Mouse (Mus musculus): ENCODE data around the gene Veph1.
"Not testable (repeated sequence)": the region's sequence is repeated elsewhere in the genome, so short reads cannot be mapped to it uniquely, and the experiment has no call there.

Veph1 gene

GRCm38 (mm10) chr3:66296545-66296944 is at the start of gene Veph1:
TSS of gene Veph1 (minus strand) at chr3:66296837.
- DNase-seq, result no peak

- DNase-seq, result no peak
Measured at GRCm38 (mm10) chr3:66340742-66341141, 44.1 kb upstream of the Veph1 start.

- DNase-seq, result no peak
Measured at GRCm38 (mm10) chr3:66332401-66332729, 35.7 kb upstream of the Veph1 start.

DNA sequence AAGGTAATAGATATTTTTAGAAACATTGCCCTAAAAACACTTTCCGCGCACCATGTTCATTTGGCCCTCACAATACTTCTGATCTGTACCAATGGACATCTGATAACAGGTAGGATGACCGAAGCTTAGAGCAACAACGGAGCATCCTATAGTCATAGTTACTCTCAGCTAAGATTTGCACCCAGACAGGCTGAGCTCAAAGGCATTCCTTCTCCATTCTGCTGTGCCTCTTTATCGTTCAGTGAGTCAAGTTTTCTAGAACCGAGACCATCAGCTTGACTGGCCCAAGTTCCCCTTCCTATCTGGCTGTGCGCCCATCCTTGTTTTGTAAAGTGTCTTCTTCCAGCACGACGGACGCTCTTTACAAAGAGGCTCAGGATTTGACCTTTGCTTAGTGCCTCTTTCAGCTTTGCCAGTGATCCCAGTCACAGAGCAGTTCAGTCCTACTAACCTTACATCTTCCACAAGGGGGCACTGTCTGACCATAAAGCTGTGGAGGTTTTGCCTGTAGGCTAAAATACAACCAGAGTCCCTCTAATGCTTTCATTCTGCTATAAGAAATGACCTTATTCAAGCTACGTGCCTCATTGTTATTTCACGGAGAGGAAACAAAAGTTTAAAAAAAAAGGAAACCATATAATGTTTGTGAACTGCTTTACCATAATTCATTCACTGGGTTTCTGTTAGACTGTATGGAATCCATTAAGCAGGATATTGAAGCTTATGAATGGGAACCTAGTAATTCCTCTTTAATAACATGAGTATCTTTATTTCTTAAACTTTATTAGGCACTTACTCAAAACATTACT is 35.2 kb upstream of the Veph1 start:
- DNase-seq, result peak; percentile 37

GRCm38 (mm10) chr3:66330896-66331579 is 34.4 kb upstream of the Veph1 start:
- no peak for DNase-seq

- no peak for DNase-seq
Measured at GRCm38 (mm10) chr3:66325962-66326834, 29.6 kb upstream of the Veph1 start.

- peak; percentile 5 for DNase-seq
Measured at GRCm38 (mm10) chr3:66325486-66325951, 28.9 kb upstream of the Veph1 start.

- DNase-seq, result no peak
Measured at GRCm38 (mm10) chr3:66314793-66315715, 18.4 kb upstream of the Veph1 start.

- DNase-seq, result no peak
Measured at GRCm38 (mm10) chr3:66310586-66310985, 13.9 kb upstream of the Veph1 start.

- DNase-seq, result no peak
Measured at GRCm38 (mm10) chr3:66309531-66309930, 12.9 kb upstream of the Veph1 start.

DNA sequence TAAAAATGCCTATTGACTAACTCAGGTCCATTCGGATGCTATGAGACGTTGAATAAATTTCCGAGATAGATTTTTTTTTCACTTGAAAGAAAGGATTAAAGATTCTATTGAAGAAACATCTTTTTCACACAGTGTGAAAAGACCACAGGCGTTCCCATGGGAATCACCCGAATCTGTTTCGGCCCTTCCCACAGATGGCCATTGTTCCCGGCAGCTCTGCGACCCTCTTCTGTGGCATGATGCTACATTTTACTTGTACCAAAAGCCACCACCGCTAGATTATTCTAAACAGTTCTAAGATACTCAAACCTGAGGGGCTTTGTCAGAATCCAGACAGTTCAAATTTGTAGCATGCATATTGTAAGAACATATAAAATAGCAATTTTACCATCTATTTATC is 1.4 kb downstream of the Veph1 start:
- no peak for DNase-seq

GRCm38 (mm10) chr3:66294729-66295128 is 1.9 kb downstream of the Veph1 start:
- no peak for DNase-seq

- DNase-seq, result no peak
Measured at GRCm38 (mm10) chr3:66292356-66292946, 4.2 kb downstream of the Veph1 start.

DNA sequence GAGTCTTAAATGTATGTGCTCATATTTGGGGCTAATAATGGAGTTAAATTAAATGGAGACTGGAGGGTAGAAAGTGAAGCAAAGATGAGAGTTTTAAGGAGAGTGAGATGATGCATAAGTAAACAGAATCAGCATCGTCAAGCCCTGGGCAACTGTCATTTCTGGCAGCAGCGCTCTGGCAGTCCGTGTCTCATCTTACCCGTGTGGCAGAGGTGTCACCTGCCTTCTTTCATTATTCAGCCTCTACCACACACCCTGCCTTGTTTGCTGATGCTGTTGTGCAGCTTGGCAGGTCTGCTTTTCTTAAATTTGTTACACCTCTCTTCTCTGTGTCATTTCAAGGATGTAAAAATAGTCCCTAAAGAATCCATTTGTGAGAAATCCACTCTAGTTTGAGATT is 33.4 kb downstream of the Veph1 start:
- no peak for DNase-seq

DNA sequence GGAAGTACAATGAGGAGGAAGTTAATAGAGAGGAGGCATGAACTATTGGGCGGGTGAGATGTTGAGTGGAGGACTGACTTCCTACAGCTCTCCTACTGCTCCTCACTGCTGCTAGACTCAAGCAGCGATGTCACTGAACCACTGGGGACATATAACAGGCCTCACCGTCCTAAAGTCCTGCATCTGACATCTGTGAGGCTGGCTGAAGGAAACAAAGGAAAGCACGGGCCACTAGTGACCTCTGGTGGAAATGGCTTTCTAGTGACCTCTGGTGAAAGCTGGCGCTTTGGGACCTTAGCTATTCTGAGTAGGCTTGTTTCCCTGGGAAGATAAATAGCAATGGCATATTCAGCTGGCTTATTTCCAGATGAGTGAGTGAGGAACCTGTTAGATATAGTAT is 34.3 kb downstream of the Veph1 start:
- no peak for DNase-seq

- DNase-seq, result no peak
Measured at GRCm38 (mm10) chr3:66254504-66255105, 42.0 kb downstream of the Veph1 start.

DNA sequence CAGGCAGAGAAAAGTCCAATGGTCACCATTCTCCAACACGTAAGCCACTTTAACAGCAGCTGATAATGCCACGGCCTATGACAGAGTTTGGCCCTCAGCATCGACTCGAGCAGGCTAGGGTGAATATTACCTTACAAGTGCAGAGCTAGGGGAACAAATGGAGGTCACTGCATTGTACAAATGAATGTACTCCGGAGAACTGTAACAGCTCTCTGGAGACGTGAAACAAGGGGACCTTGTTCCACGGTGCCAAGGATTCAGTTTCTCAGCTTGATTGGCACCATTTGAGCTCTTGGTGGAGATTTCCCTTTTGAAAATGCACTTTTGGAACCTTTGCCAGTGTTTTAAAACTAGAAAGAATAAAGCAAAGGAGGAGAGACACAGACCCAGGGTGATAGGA is 44.8 kb downstream of the Veph1 start:
- DNase-seq, result no peak

DNA sequence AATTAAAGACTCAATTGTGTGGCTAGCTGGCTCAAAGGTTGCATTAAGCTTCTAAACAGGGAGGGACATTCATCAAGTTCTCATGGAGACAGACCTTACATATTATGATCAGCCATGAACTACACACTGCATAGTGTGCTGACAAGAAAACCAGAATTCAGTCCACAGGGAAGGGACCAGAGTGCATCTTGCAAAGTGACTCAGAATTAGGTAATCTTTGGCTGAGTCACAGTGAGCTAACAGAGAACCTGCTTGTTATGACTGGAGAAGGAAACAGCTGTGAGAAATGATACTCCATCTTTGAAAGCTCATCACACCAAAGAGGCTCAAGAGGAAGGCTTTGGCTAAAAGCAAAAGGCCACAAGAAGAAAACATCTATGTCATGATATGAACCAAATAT is 56.2 kb downstream of the Veph1 start:
- no peak for DNase-seq

GRCm38 (mm10) chr3:66236234-66236871 is 60.3 kb downstream of the Veph1 start:
- DNase-seq, result not testable (repeated sequence)

- no peak for DNase-seq
Measured at GRCm38 (mm10) chr3:66224931-66225537, 71.6 kb downstream of the Veph1 start.

- DNase-seq, result no peak
Measured at GRCm38 (mm10) chr3:66221243-66221611, 75.4 kb downstream of the Veph1 start.

All from layer of hippocampus, adult 9-11 months (tissue).